Mouse (Mus musculus): Measurements from ENCODE around the gene Snai1. TPM values are rescaled to one million over a fixed set of nuclear protein-coding genes. Genes with fewer than 3 reads are reported as not detected.

Gene Snai1
- total RNA-seq, 1 experiment from 2014 or later = not detected

- ATAC-seq (replicated peaks; ENCODE audit: low read depth, poor library complexity, severe bottlenecking) = no peak
Observed at GRCm38 (mm10) chr2:167576121-167576620, 38.2 kb downstream of the Snai1 start.

GRCm38 (mm10) chr2:167577186-167577785, 39.3 kb downstream of the Snai1 start:
- ATAC-seq (replicated peaks; ENCODE audit: low read depth, poor library complexity, severe bottlenecking) = no peak

- peak; percentile 65 for ATAC-seq (replicated peaks; ENCODE audit: low read depth, poor library complexity, severe bottlenecking)
Observed at GRCm38 (mm10) chr2:167578521-167578920, 40.5 kb downstream of the Snai1 start.

- no peak for ATAC-seq (replicated peaks; ENCODE audit: low read depth, poor library complexity, severe bottlenecking)
Observed at GRCm38 (mm10) chr2:167583161-167583952, 45.4 kb downstream of the Snai1 start.

- ATAC-seq (replicated peaks; ENCODE audit: low read depth, poor library complexity, severe bottlenecking) = no peak
Observed at GRCm38 (mm10) chr2:167585273-167585672, 47.3 kb downstream of the Snai1 start.

- no peak for ATAC-seq (replicated peaks; ENCODE audit: low read depth, poor library complexity, severe bottlenecking)
Observed at GRCm38 (mm10) chr2:167586041-167586440, 48.0 kb downstream of the Snai1 start.

GRCm38 (mm10) chr2:167586976-167587375, 49.0 kb downstream of the Snai1 start:
- ATAC-seq (replicated peaks; ENCODE audit: low read depth, poor library complexity, severe bottlenecking) = no peak

GRCm38 (mm10) chr2:167588774-167589577, 51.0 kb downstream of the Snai1 start:
- ATAC-seq (replicated peaks; ENCODE audit: low read depth, poor library complexity, severe bottlenecking) = peak; percentile 89

Other genes with a start within 250 kb of the Snai1 start
- 1.7 and 5.8 TPM in 2 replicates for gene B4galt5, start 189.0 kb upstream of the Snai1 start, total RNA-seq (2017)
- 19.3 and 29.1 TPM in 2 replicates for gene Slc9a8, start 116.5 kb upstream of the Snai1 start, total RNA-seq (2017)
- 22.9 and 29.9 TPM in 2 replicates for gene Rnf114, start 45.5 kb upstream of the Snai1 start, total RNA-seq (2017)
- gene Spata2, start 45.3 kb upstream of the Snai1 start, total RNA-seq (2017) = 7.6 and 9.9 TPM in 2 replicates
- gene Ube2v1, start 93.9 kb downstream of the Snai1 start, total RNA-seq (2017) = 60.9 and 84.5 TPM in 2 replicates
- not detected in 2 replicates for gene Gm20431, start 123.3 kb downstream of the Snai1 start, total RNA-seq (2017)
- gene Cebpb, start 150.7 kb downstream of the Snai1 start, total RNA-seq (2017) = 4.7 and 6.5 TPM in 2 replicates
- gene Tmem189, start 151.6 kb downstream of the Snai1 start, total RNA-seq (2017) = 17.3 and 27.5 TPM in 2 replicates

All from common myeloid progenitor, adult 5-6 weeks (primary cell).